In the genomic region with DNA sequence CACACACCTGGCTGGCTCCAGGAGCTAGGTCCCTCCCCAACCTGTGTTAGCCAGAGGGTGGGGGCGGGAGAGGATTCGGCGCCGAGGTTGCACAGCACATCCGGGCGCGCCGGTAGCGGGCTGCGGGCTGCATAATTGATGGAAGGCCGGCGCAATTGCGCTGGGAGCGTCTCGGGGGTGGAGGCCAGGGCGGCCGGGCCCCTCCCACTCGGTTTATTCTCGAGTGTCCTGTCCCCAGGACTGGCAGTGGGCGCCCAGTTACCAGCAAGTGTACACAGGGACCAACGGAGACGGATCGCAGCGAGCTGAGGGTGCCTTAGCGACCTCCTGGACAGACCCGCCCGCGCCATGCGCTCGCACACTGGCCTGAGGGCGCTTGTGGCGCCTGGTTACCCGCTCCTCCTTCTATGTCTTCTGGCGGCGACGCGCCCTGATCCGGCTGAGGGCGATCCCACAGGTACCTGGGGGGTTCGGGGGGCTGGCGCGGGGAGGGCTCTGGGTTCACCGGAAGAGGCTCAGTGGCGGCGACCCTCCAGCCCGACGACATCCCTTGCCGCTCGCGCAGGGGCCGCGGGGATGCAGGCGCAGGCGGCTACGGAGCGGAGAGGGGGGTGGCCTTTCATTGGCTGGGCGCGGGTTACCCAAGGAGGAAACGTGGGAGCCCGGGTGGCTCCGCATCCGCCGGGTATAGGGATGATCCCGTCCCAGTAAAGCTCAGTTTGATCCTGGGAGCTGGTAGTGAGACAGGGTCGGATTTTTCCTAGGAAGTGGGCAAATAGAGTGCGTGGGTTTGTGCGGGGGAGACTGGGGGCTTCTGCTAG, we compare ENCODE assay signal across 8 mouse cellular contexts. TPM values are rescaled to one million over a fixed set of nuclear protein-coding genes. Genes with fewer than 3 reads are reported as not detected.
A peak's percentile ranks its signal among the peaks of the same experiment; 100 is the strongest.
DNase-seq lines count a peak whose midpoint lies in the region; ATAC-seq and TF ChIP-seq lines count a peak whose summit lies in the region.

Gene Gm17509 (minus strand): TSS at position 575 of the 821 bp plus-strand sequence.

- H3K36me3 ChIP-seq in hindbrain, postnatal 0 days (ENCODE audit: insufficient read depth, low read length) = no peaks in the 10 kb centered on the region

- no peaks in the 10 kb centered on the region for H3K27me3 ChIP-seq in hindbrain, postnatal 0 days (ENCODE audit: insufficient read depth, low read length)

- DNase-seq in adrenal gland, adult 18-20 months (ENCODE audit: low spot score in 2 of 2) = peak; percentile 41 to 45
- peak; percentile 83 for DNase-seq in cerebellum, adult 9-10 months
- DNase-seq in frontal cortex, postnatal 10 days (ENCODE audit: low spot score in 2 of 2) = peak; percentile 22 to 50
- peak; percentile 73 for DNase-seq in hindbrain, postnatal 0 days (ENCODE audit: low spot score)
- peak; percentile 46 to 55 for DNase-seq in left cerebral cortex, postnatal 14 days (ENCODE audit: low spot score in 2 of 2)
- peak; percentile 59 to 68 for DNase-seq in right cerebral cortex, adult 2 months (ENCODE audit: low spot score in 2 of 2)
- no peak for DNase-seq in adipocyte (ENCODE audit: low spot score)

- intact Hi-C loops in left cerebral cortex, postnatal 14 days (cut with DNase I) = no loop called here

- H3K9ac ChIP-seq in hindbrain, postnatal 0 days (replicated peaks; ENCODE audit: low read length) = peak within 1 kb of the TSS; percentile 85

- TF ChIP-seq CTCF in hindbrain, postnatal 0 days (IDR thresholded peaks at IDR 0.05; ENCODE audit: low read depth) = no peak

- WGBS in hindbrain, postnatal 0 days = under 1% methylated on average over 67 of the region's 67 CpGs

- H3K4me2 ChIP-seq in hindbrain, postnatal 0 days (ENCODE audit: low read depth, low read length) = peak within 1 kb of the TSS; percentile 81

- H3K4me3 ChIP-seq in hindbrain, postnatal 0 days (ENCODE audit: low read length) = peak within 1 kb of the TSS; percentile 75

- H3K4me1 ChIP-seq in hindbrain, postnatal 0 days (ENCODE audit: insufficient read depth, low read length) = no peaks in the 10 kb centered on the region

- ATAC-seq in hindbrain, postnatal 0 days = peak; percentile 89
- peak; percentile 65 for ATAC-seq in megakaryocyte, adult 5-6 weeks (ENCODE audit: poor library complexity, severe bottlenecking)

- peak within 1 kb of the TSS; percentile 80 for H3K27ac ChIP-seq in hindbrain, postnatal 0 days

- no peaks in the 10 kb centered on the region for H3K9me3 ChIP-seq in hindbrain, postnatal 0 days (ENCODE audit: low read length)

RNA-seq across cellular contexts. Expression of gene Gm17509, which starts in this region (rescaled TPM):
- total RNA-seq in adrenal gland, adult 18-20 months (2021) = not detected
- 0.54 and 0.73 TPM in 2 replicates for total RNA-seq in hindbrain, postnatal 0 days (2014; rRNA removed)
- 0.09 and 0.15 TPM in 2 replicates for polyA plus RNA-seq in hindbrain, postnatal 0 days (2015; fragmentation: Nextera tagmentation; extraction: Ambion mirVana)
- under 1 TPM; 0.66 to 0.72 TPM for total RNA-seq in left cerebral cortex, postnatal 14 days (2021)
- 0.51 and 0.84 TPM in 2 replicates for total RNA-seq in megakaryocyte, adult 5-6 weeks (2015)
- 0.40 and 1.2 TPM in 2 replicates for total RNA-seq in megakaryocyte, adult 5-6 weeks (2017)

Comparison
In these comparisons a context has a peak if more than half of its experiments do, and no peak if none do; other contexts are left out.
1. Peak in DNase-seq in adrenal gland, adult 18-20 months; RNA of the gene not detected or under 1 TPM.
2. Peak in DNase-seq, ATAC-seq, H3K4me3 ChIP-seq, H3K27ac ChIP-seq, H3K9ac ChIP-seq and H3K4me2 ChIP-seq in hindbrain, postnatal 0 days; RNA of the gene not detected or under 1 TPM.
3. Peak in DNase-seq in left cerebral cortex, postnatal 14 days; RNA of the gene not detected or under 1 TPM.